Mouse (Mus musculus) MEL (cell line): ENCODE measurements around the gene Dennd1a.

Experiments used
- BHLHE40 ChIP-seq: IDR thresholded peaks from 2 replicates; pipeline ENCODE4 v1.6.1; 2012; ENCODE audit warnings: low read depth, mild to moderate bottlenecking, inconsistent platforms, low read length, improper control_type of control experiment, borderline replicate concordance
- CTCF ChIP-seq, 3 experiments: IDR thresholded peaks in 2 of 3; conservative IDR thresholded peaks in 1 of 3; 2 replicates each; pipeline ENCODE4 v1.5.1; 2011 to 2012; ENCODE audit warnings: low read length in 3 of 3, low read depth in 2 of 3, mild to moderate bottlenecking in 2 of 3, improper control_type of control experiment in 1 of 3, inconsistent platforms in 1 of 3, mixed read lengths in 1 of 3, moderate library complexity in 1 of 3; ENCODE audit not compliant: control insufficient read depth in 1 of 3, insufficient read depth in 1 of 3, poor library complexity in 1 of 3, severe bottlenecking in 1 of 3
- ELF1 ChIP-seq: IDR thresholded peaks from 2 replicates; pipeline ENCODE4 v1.6.1; 2014; ENCODE audit warnings: low read depth, mild to moderate bottlenecking, inconsistent platforms, low read length, improper control_type of control experiment, moderate library complexity
- EP300 ChIP-seq, 2 experiments: IDR thresholded peaks; 2 replicates each; pipeline ENCODE4 v1.6.1; 2011; ENCODE audit warnings: improper control_type of control experiment in 2 of 2, low read length in 2 of 2, low read depth in 1 of 2, mild to moderate bottlenecking in 1 of 2
- HCFC1 ChIP-seq: IDR thresholded peaks from 2 replicates; pipeline ENCODE4 v1.6.1; 2012; ENCODE audit warnings: low read depth, mild to moderate bottlenecking, inconsistent platforms, low read length, improper control_type of control experiment, moderate library complexity
- POLR2A ChIP-seq, 2 experiments: IDR thresholded peaks; 2 replicates each; pipeline ENCODE4 v1.6.1; 2011 to 2012; ENCODE audit warnings: low read length in 2 of 2, mild to moderate bottlenecking in 2 of 2, control low read depth in 1 of 2, improper control_type of control experiment in 1 of 2, low read depth in 1 of 2, moderate library complexity in 1 of 2; ENCODE audit not compliant: control insufficient read depth in 1 of 2, insufficient read depth in 1 of 2, poor library complexity in 1 of 2
- TAL1 ChIP-seq: IDR thresholded peaks from 2 replicates; pipeline ENCODE4 v1.6.1; 2012; ENCODE audit warnings: mild to moderate bottlenecking, inconsistent platforms, low read length, moderate library complexity, mixed read lengths
- TCF12 ChIP-seq: IDR thresholded peaks from 2 replicates; pipeline ENCODE4 v1.6.1; 2014; ENCODE audit warnings: low read depth, mild to moderate bottlenecking, inconsistent platforms, low read length, improper control_type of control experiment, moderate library complexity
- USF1 ChIP-seq: IDR thresholded peaks from 2 replicates; pipeline ENCODE4 v1.6.1; 2014; ENCODE audit warnings: low read depth, mild to moderate bottlenecking, inconsistent platforms, low read length, improper control_type of control experiment, moderate library complexity
- ZKSCAN1 ChIP-seq: IDR thresholded peaks from 2 replicates; pipeline ENCODE4 v1.6.1; 2012; ENCODE audit warnings: low read depth, mild to moderate bottlenecking, inconsistent platforms, low read length, improper control_type of control experiment, moderate library complexity

GRCm38 (mm10) chr2:38196199-38197060 lies 90.8 kb downstream of the Dennd1a start:
- TF ChIP-seq POLR2A (IDR thresholded peaks at IDR 0.05; ENCODE audit: control insufficient read depth in 1 of 2, insufficient read depth in 1 of 2, low read depth in 1 of 2, low read length in 2 of 2, poor library complexity in 1 of 2) (no peak), CTCF (IDR thresholded peaks at IDR 0.05 in 2 of 3, conservative IDR thresholded peaks at IDR 0.05 in 1 of 3; ENCODE audit: control insufficient read depth in 1 of 3, insufficient read depth in 1 of 3, low read depth in 2 of 3, low read length in 3 of 3, poor library complexity in 1 of 3, severe bottlenecking in 1 of 3) (no peak), USF1 (no peak), EP300 (IDR thresholded peaks at IDR 0.05; ENCODE audit: low read depth in 1 of 2, low read length in 2 of 2) (no peak), ZKSCAN1 (no peak), TCF12 (no peak), TAL1 (no peak), ELF1 (no peak), HCFC1 (no peak), BHLHE40 (no peak)
